Mouse (Mus musculus) neural tube, embryonic 15.5 days (tissue): ENCODE data around the gene Erc1. TPM values are rescaled to one million over a fixed set of nuclear protein-coding genes. Genes with fewer than 3 reads are reported as not detected.

ENCODE experiments used
- ATAC-seq: fragments of 200-750 bp; cut with Nextera tagmentation; 2 replicates; pipeline ENCODE4 v1.8.0; 2017; ENCODE audit warnings: mild to moderate bottlenecking, moderate TSS enrichment, moderate library complexity; ENCODE audit not compliant: low FRiP score
- H3K27ac ChIP-seq: fragments of 300-500 bp; sonication (generic); replicated peaks from 2 replicates; pipeline ENCODE4 v1.5.1; 2015; ENCODE audit warnings: mild to moderate bottlenecking, inconsistent platforms
- H3K27me3 ChIP-seq: fragments of 300-500 bp; sonication (generic); replicated peaks from 2 replicates; pipeline ENCODE4 v1.6.1; 2015; ENCODE audit warnings: inconsistent platforms
- H3K36me3 ChIP-seq: fragments of 300-500 bp; sonication (generic); 2 replicates; pipeline ENCODE4 v1.6.1; 2015; ENCODE audit warnings: inconsistent platforms
- H3K4me1 ChIP-seq: fragments of 300-500 bp; sonication (generic); 2 replicates; pipeline ENCODE4 v1.6.1; 2015; ENCODE audit warnings: inconsistent platforms
- H3K4me2 ChIP-seq: fragments of 300-500 bp; sonication (generic); 2 replicates; pipeline ENCODE4 v1.6.1; 2015; ENCODE audit warnings: inconsistent platforms, mild to moderate bottlenecking, moderate library complexity
- H3K4me3 ChIP-seq: fragments of 300-500 bp; sonication (generic); replicated peaks from 2 replicates; pipeline ENCODE4 v1.5.1; 2015; ENCODE audit warnings: mild to moderate bottlenecking, inconsistent platforms
- H3K9ac ChIP-seq: fragments of 300-500 bp; sonication (generic); replicated peaks from 2 replicates; pipeline ENCODE4 v1.6.1; 2015; ENCODE audit warnings: mild to moderate bottlenecking, inconsistent platforms
- H3K9me3 ChIP-seq: fragments of 300-500 bp; sonication (generic); replicated peaks from 2 replicates; pipeline ENCODE4 v1.6.1; 2016; ENCODE audit warnings: inconsistent platforms
- WGBS: fragments of 180-500 bp; shearing (Covaris S2); methylation state at CpG from one replicate; pipeline ENCODE4 v1.1.7; 2015; ENCODE audit warnings: mixed read lengths; 5-methylcytosine and 5-hydroxymethylcytosine counted together
- polyA plus RNA-seq: library from polyadenylated mRNA; unstranded; fragments of >200 nt; fragmentation: Nextera tagmentation; extraction: Ambion mirVana; gene quantifications from 2 replicates; pipeline ENCODE4 v1.2.1, GENCODE M21; 2015

Erc1 gene
- polyA plus RNA-seq, 1 experiment from 2014 or later = 51.1 TPM

DNA sequence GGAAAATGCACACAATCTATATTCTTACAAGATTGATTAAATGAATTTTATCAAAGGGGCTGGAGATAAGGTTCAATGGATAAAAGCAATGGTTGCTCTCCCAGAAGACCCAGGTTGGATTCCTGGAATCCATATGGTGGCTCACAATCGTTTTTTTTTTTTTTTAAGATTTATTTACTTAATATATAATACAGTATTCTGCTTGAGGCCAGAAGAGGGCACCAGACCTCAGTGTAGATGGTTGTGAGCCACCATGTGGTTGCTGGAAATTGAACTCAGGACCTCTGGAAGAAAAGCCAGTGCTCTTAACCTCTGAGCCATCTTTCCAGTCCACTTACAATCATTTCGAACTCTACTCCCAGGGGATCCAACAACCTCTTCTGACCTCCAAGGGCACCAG lies 106.1 kb downstream of the Erc1 start:
- Histone ChIP-seq H3K9ac (no peak overlapping the region), H3K4me3 (no peak overlapping the region), H3K4me2 (no peak overlapping the region), H3K36me3 (peaks cover 15% of the 10 kb centered on the region), H3K27me3 (no peaks in the 10 kb centered on the region), H3K4me1 (no peaks in the 10 kb centered on the region), H3K27ac (no peak overlapping the region), H3K9me3 (no peaks in the 10 kb centered on the region)
- WGBS = 76% methylated on average over 2 of the region's 2 CpGs
- no peak for ATAC-seq

DNA sequence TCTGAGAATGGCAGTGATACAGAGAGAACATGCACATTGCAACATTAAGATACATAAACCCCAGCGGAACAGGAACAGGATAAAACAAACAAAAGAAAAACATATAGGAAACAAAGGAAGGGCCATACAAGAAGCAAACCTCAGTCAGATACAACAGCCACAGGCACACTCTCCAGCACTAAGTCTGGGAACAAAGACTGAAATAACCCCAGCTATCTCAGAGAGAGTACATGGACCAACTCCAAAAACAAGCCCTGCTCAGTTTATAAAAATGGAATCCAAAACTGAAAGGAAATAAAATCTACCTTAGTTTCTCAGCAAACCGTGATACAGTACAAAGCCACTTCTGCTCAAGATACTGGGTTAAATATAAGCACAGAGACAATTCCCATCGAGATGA lies 107.4 kb downstream of the Erc1 start:
- ATAC-seq = no peak
- 90% methylated on average over 3 of the region's 3 CpGs for WGBS

DNA sequence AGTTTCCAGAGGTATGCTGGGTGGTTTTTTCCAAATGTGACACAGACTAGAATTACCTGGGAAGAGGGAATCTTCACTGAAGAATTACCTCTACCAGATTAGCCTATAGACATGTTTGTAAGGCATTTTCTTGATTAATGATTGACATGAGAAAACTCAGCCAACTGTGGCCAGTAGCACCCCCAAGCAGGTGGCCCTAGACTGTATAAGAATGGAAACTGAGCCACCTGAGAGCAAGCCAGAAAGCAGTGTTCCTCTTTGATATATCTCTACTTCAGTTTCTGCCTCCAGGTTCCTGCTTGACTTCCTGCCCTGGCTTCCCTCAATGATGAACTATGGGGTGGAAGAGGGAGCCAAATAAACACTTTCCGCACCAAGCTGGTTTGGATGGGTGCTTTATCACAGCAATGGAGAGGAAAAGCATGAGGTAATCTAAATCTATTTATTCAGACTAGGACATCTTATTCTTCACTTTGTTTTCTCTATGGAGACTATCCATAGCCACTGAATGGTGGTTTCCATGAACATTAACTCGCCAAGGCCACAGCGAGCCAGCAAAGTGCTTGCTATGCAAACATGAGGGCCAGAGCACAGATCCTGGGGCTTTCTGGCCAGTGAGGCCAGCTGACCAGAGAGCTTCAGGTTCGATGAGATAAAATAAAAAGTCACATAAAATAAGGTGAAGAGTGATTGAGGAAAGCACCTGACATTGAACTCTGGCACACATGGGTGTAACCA lies 109.2 kb downstream of the Erc1 start:
- 95% methylated on average over 4 of the region's 4 CpGs for WGBS
- no peak overlapping the region for H3K4me3 ChIP-seq
- no peak for ATAC-seq
- no peak overlapping the region for H3K4me2 ChIP-seq
- no peaks in the 10 kb centered on the region for H3K27me3 ChIP-seq
- no peak overlapping the region for H3K27ac ChIP-seq
- peaks cover 9% of the 10 kb centered on the region for H3K4me1 ChIP-seq
- H3K9ac ChIP-seq = no peak overlapping the region
- peaks cover 15% of the 10 kb centered on the region for H3K36me3 ChIP-seq
- H3K9me3 ChIP-seq = no peaks in the 10 kb centered on the region

More for the DNA sequence above, 107.4 kb downstream of the Erc1 start:
- Histone ChIP-seq H3K27ac (no peak overlapping the region), H3K4me2 (no peak overlapping the region), H3K36me3 (peaks cover 15% of the 10 kb centered on the region), H3K4me3 (no peak overlapping the region), H3K9ac (no peak overlapping the region), H3K27me3 (no peaks in the 10 kb centered on the region), H3K9me3 (no peaks in the 10 kb centered on the region), H3K4me1 (peaks cover 9% of the 10 kb centered on the region)

DNA sequence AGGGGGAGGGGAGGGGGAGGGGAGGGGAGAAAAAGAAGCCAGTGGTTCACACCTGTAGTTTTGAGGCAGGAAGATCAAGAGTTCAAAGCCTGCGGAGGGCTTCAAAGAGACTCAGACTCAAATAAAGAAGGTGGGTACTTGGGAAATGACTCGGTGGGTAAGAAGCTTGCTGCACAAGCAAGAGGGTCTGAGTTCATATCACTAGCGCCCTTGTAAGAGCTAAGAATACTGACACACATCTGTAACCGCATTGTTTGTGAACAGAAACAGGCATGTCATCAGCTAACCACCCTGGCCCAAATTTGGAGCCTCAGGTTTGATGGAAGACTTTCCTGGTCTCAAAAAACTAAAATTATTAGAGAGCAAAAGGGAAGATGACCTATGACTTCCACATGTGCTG lies 110.3 kb downstream of the Erc1 start:
- Histone ChIP-seq H3K9ac (no peak overlapping the region), H3K36me3 (peaks cover 10% of the 10 kb centered on the region), H3K27ac (no peak overlapping the region), H3K4me1 (peaks cover 9% of the 10 kb centered on the region), H3K9me3 (no peaks in the 10 kb centered on the region), H3K4me2 (no peak overlapping the region), H3K4me3 (no peak overlapping the region), H3K27me3 (no peaks in the 10 kb centered on the region)
- no peak for ATAC-seq
- WGBS = 94% methylated on average over 4 of the region's 4 CpGs

DNA sequence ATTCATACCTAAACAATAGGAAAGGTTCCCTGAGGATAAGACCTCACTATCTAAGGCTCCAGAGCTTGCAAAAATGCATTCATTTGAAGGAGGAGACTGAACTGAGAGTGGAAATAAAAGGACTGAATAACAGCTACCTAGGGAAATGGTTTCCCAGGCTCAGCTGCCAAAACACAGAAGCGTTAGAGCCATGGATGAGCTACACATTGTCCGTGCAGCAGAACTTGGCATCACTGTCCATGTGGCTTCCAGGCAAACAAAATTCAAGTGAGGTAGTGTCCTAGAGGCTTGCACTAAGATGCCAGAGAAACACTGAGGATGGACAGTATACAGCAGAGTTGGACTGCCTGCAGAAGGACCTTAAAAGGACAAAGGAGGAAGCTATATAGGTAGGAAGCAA lies 112.0 kb downstream of the Erc1 start:
- peak; percentile 38; the same call in 1 of the 2 replicates for ATAC-seq
- H3K9me3 ChIP-seq = no peaks in the 10 kb centered on the region
- H3K9ac ChIP-seq = no peak overlapping the region
- H3K4me3 ChIP-seq = no peak overlapping the region
- peaks cover 9% of the 10 kb centered on the region for H3K4me1 ChIP-seq
- no peak overlapping the region for H3K4me2 ChIP-seq
- H3K27ac ChIP-seq = peak overlapping the region; percentile 34
- H3K27me3 ChIP-seq = no peaks in the 10 kb centered on the region
- WGBS = 9% methylated on average over 2 of the region's 2 CpGs
- H3K36me3 ChIP-seq = peaks cover 3% of the 10 kb centered on the region; the same call in 1 of the 2 replicates

DNA sequence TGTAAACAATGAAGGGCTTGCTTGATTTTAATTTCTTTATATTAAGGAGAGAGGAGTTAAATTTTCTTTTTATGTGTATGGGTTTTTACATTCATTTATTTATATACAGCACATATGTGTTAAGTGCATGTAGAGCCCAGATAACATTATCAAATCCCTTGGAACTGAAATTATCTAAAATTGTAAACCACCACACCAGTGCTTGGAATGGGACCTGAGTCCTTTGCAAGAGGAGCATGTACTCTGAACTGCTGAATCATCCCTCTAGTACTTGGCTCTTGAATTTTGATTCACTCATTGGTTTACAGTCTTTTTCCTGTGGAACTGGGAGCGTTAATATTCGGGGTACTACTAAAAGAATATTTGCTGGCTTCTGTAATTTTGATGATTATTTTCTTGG lies 116.8 kb downstream of the Erc1 start:
- no peak for ATAC-seq
- no peaks in the 10 kb centered on the region; the same call in 1 of the 2 replicates for H3K36me3 ChIP-seq
- H3K9me3 ChIP-seq = no peaks in the 10 kb centered on the region
- no peaks in the 10 kb centered on the region for H3K27me3 ChIP-seq
- no peak overlapping the region for H3K27ac ChIP-seq
- no peak overlapping the region for H3K4me3 ChIP-seq
- peaks cover 4% of the 10 kb centered on the region for H3K4me1 ChIP-seq
- WGBS = over 99% methylated on average over 2 of the region's 2 CpGs
- no peak overlapping the region for H3K9ac ChIP-seq
- H3K4me2 ChIP-seq = no peak overlapping the region

DNA sequence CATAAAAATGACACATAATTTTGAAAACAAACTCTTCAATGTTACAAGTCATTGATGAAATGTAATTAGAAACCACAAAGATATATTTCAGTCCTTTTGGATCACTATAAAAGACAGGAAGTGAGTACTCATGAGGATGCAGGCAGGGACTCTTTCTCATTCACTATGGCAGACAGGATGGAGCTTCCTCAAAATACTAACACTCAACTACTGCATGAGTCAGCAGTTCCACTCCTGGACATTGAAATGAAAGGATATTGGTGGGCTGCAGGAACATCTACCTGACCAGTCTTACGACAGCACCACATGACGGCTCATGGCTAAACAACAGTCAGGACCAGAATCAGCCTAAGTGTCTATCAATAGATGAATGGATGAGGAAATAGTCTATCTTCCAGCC lies 132.7 kb downstream of the Erc1 start:
- Histone ChIP-seq H3K4me3 (no peak overlapping the region), H3K9ac (no peak overlapping the region), H3K9me3 (no peaks in the 10 kb centered on the region), H3K4me1 (no peaks in the 10 kb centered on the region), H3K27me3 (no peaks in the 10 kb centered on the region), H3K4me2 (no peak overlapping the region), H3K27ac (no peak overlapping the region), H3K36me3 (peaks cover 14% of the 10 kb centered on the region)
- WGBS = 91% methylated on average over 2 of the region's 2 CpGs
- ATAC-seq = no peak

DNA sequence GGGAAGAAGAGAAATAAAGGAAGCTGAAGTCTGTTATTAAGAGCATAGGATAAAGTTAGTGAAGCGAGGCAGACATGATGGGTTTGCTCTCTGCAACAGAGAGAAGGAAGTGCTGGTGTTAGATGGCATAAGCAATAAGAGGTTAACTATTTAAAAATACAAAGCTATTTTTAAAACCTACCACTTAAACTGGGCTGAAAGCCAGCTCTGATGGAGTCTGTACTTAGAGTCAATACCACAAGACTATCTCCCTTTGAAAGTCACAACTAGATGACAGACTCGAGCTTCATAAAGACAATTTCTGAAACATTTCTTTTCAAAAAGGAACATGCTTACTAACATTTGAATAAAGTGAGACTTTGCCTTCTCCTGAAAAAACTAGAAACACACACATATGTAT lies 134.0 kb downstream of the Erc1 start:
- H3K27ac ChIP-seq = no peak overlapping the region
- no peak overlapping the region for H3K4me2 ChIP-seq
- H3K27me3 ChIP-seq = no peaks in the 10 kb centered on the region
- no peaks in the 10 kb centered on the region for H3K9me3 ChIP-seq
- H3K4me1 ChIP-seq = no peaks in the 10 kb centered on the region
- 93% methylated on average over 2 of the region's 2 CpGs for WGBS
- H3K36me3 ChIP-seq = peaks cover 10% of the 10 kb centered on the region; the same call in 1 of the 2 replicates
- no peak overlapping the region for H3K9ac ChIP-seq
- H3K4me3 ChIP-seq = no peak overlapping the region
- ATAC-seq = no peak

DNA sequence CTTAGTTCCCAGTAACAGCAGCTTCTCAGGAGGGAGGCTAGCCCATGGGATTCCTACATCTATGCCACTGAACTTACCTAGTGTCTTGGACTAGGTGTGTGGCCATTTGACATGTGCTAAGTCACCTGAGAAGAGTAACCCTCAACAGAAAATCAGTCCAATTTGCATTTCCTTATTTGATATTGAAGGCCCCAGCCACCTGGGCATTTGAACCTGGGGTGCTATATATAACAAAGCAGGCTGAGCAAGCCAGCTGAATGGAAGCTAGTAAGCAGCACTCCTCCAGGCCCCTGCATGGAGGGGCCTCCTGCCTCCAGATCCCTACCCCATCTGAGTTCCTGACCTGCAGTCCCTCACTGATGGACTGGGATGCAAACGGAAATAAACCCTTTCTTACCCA lies 135.5 kb downstream of the Erc1 start:
- ATAC-seq = no peak
- H3K4me3 ChIP-seq = no peak overlapping the region
- H3K9me3 ChIP-seq = no peaks in the 10 kb centered on the region
- H3K27ac ChIP-seq = no peak overlapping the region
- no peaks in the 10 kb centered on the region for H3K4me1 ChIP-seq
- 88% methylated on average over 1 of the region's 1 CpGs for WGBS
- H3K9ac ChIP-seq = no peak overlapping the region
- H3K36me3 ChIP-seq = peaks cover 10% of the 10 kb centered on the region; the same call in 1 of the 2 replicates
- H3K27me3 ChIP-seq = no peaks in the 10 kb centered on the region
- H3K4me2 ChIP-seq = no peak overlapping the region

DNA sequence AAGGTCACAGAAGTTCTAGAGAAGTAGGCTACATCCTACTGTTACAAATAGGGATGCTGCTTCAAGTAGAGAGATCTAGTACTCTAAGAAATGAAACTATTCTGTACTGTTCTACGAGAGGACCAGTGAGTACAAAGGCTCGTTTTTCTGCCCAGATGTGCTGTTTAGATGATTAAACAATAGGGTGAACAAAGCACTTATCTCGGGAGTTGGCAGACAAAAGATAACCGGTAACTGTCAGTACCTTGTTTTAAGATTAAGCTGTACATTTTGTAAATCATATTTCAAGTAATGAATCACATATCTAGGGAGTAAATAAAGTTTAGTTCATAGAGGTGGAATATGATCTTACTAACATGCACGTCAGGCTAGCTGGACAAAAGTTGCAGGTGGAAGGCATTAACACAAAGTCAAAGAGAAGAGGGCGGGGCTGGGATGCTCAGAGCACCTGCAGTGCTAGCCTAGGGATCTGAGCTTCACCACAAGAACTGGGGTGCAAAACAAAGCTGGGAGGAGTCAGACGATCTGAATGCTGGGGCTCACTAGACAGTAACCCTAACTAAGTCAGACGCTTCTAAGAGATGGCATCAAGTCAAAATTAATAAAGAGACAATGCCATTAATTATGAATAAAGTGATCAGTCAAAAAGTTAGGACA lies 136.2 kb downstream of the Erc1 start:
- H3K4me3 ChIP-seq = no peak overlapping the region
- no peak for ATAC-seq
- no peaks in the 10 kb centered on the region for H3K4me1 ChIP-seq
- H3K27ac ChIP-seq = no peak overlapping the region
- H3K9ac ChIP-seq = no peak overlapping the region
- whole genome bisulfite sequencing = 84% methylated on average over 8 of the region's 8 CpGs
- H3K9me3 ChIP-seq = no peaks in the 10 kb centered on the region
- H3K36me3 ChIP-seq = peaks cover 12% of the 10 kb centered on the region; the same call in 1 of the 2 replicates
- no peaks in the 10 kb centered on the region for H3K27me3 ChIP-seq
- no peak overlapping the region for H3K4me2 ChIP-seq

DNA sequence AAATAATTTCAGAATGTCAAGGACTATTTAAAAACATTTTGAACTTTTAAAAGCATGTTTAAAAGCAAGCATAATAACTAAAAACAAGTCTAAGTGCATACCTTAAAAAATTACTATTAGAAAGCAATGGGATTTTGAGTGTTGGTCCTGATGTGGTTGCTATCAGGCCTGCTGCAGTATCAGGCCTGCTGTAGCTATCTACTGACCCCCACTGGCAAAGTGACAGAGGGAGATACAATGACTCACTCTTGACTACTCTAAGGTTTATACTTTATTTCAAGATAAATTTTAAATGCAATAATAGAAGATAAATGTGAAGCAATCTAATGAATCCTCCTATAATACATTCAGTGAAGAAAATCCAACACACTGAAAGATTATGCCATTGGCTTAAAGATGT lies 138.4 kb downstream of the Erc1 start:
- no peak for ATAC-seq

DNA sequence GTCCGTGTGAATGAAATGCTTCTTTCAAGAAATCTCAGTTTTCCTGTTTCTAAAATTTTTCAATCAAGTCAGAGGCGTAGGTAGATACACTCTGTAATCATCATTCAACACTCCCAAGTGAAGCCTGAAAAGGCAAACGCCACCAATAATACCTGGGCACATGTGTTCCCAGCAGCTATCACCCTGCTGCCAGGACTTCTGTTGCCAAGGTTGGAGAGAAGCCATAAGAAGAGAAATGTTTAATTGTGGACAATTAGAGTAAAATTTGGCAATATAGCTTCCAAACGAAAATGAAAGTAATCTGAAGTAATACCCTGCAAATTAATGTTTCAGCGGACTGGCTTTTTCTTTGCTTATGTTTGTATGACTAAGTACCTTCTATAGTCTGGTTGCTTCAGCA lies 140.1 kb downstream of the Erc1 start:
- no peak overlapping the region for H3K4me3 ChIP-seq
- no peak overlapping the region for H3K9ac ChIP-seq
- no peak for ATAC-seq
- H3K4me1 ChIP-seq = no peaks in the 10 kb centered on the region
- 79% methylated on average over 5 of the region's 5 CpGs for WGBS
- H3K4me2 ChIP-seq = no peak overlapping the region
- no peaks in the 10 kb centered on the region for H3K27me3 ChIP-seq
- H3K27ac ChIP-seq = no peak overlapping the region
- H3K9me3 ChIP-seq = no peaks in the 10 kb centered on the region
- 0 out of 2 replicates have a peak, but pooled peaks cover 7% of the 10 kb centered on the region for H3K36me3 ChIP-seq

More for the DNA sequence above, 138.4 kb downstream of the Erc1 start:
- no peak overlapping the region for H3K9ac ChIP-seq
- no peaks in the 10 kb centered on the region for H3K9me3 ChIP-seq
- H3K4me3 ChIP-seq = no peak overlapping the region
- no peak overlapping the region for H3K4me2 ChIP-seq
- peaks cover 15% of the 10 kb centered on the region; the same call in 1 of the 2 replicates for H3K36me3 ChIP-seq
- no peaks in the 10 kb centered on the region for H3K4me1 ChIP-seq
- H3K27ac ChIP-seq = no peak overlapping the region
- no peaks in the 10 kb centered on the region for H3K27me3 ChIP-seq
